Mouse (Mus musculus): ENCODE data around the gene Nckap1. TPM values are rescaled to one million over a fixed set of nuclear protein-coding genes. Genes with fewer than 3 reads are reported as not detected.

The Nckap1 gene
- polyA plus RNA-seq, 1 experiment from 2014 or later = 71.4 TPM

DNA sequence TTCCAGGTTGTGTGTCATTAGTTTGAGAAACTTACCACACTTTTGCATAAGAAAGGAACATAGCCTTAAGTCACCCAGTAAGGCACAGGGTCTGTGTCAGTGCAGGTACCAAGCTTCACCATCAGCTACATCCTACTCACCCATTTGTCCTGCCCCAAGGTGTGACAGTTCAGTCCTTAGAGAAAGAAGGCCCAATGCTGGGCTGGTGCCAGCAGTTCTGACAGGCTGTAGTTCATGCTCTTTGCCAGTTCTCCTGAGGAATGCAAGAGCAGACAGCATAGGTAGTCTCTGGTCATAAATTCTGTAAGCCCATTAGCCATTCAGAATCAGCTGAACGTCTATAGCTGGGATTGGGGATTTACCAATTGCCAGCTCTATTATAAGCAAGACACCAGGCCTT is 105.3 kb downstream of the Nckap1 start:
- WGBS = 39% methylated on average over 1 of the region's 1 CpGs
- no peaks in the 10 kb centered on the region for H3K4me1 ChIP-seq (ENCODE audit: control insufficient read depth, insufficient read depth, low read length)
- H3K9ac ChIP-seq (ENCODE audit: low read depth, low read length) = no peak overlapping the region
- no peak overlapping the region for H3K4me3 ChIP-seq (ENCODE audit: low read length)
- no peak overlapping the region for H3K4me2 ChIP-seq (replicated peaks; ENCODE audit: low read depth, low read length)
- ATAC-seq (ENCODE audit: low FRiP score, low TSS enrichment) = no peak
- no peaks in the 10 kb centered on the region for H3K36me3 ChIP-seq (ENCODE audit: control insufficient read depth, insufficient read depth, low read length)
- no peak overlapping the region for H3K27ac ChIP-seq (ENCODE audit: low read depth, low read length)
- H3K9me3 ChIP-seq (ENCODE audit: control insufficient read depth, low read length) = no peaks in the 10 kb centered on the region
- no peaks in the 10 kb centered on the region for H3K27me3 ChIP-seq (ENCODE audit: control insufficient read depth, insufficient read depth, low read length)

DNA sequence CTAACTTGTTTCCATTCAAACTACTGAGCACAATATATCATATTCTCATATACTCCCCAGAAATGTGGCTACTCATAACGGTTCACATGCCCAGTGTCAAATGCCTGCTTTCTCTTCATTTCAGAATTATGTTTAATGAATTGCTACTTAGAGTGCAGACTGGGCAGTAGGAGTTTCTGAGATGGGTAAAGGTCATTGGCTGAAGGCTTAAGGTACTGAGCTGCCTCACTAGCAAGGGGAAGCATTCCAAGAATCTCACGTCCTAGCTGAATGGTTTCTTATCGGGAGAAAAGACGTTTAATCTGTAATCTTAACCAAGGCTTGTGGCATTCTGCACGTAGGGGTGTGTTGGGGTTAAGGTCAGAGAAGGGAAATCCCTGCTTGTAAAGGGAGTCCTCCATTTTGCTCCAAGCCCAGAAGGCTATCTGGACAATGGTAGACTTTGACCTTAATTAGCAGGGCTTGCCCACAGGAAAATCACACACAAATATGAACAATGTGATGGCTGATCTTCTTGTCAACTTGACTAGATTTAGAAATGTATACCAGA is 106.9 kb downstream of the Nckap1 start:
- H3K9ac ChIP-seq (ENCODE audit: low read depth, low read length) = no peak overlapping the region
- no peak for ATAC-seq (ENCODE audit: low FRiP score, low TSS enrichment)
- H3K36me3 ChIP-seq (ENCODE audit: control insufficient read depth, insufficient read depth, low read length) = no peaks in the 10 kb centered on the region
- H3K27ac ChIP-seq (ENCODE audit: low read depth, low read length) = no peak overlapping the region
- no peaks in the 10 kb centered on the region for H3K4me1 ChIP-seq (ENCODE audit: control insufficient read depth, insufficient read depth, low read length)
- H3K4me3 ChIP-seq (ENCODE audit: low read length) = no peak overlapping the region
- 63% methylated on average over 5 of the region's 5 CpGs for WGBS
- H3K9me3 ChIP-seq (ENCODE audit: control insufficient read depth, low read length) = no peaks in the 10 kb centered on the region
- no peaks in the 10 kb centered on the region for H3K27me3 ChIP-seq (ENCODE audit: control insufficient read depth, insufficient read depth, low read length)
- no peak overlapping the region for H3K4me2 ChIP-seq (replicated peaks; ENCODE audit: low read depth, low read length)

DNA sequence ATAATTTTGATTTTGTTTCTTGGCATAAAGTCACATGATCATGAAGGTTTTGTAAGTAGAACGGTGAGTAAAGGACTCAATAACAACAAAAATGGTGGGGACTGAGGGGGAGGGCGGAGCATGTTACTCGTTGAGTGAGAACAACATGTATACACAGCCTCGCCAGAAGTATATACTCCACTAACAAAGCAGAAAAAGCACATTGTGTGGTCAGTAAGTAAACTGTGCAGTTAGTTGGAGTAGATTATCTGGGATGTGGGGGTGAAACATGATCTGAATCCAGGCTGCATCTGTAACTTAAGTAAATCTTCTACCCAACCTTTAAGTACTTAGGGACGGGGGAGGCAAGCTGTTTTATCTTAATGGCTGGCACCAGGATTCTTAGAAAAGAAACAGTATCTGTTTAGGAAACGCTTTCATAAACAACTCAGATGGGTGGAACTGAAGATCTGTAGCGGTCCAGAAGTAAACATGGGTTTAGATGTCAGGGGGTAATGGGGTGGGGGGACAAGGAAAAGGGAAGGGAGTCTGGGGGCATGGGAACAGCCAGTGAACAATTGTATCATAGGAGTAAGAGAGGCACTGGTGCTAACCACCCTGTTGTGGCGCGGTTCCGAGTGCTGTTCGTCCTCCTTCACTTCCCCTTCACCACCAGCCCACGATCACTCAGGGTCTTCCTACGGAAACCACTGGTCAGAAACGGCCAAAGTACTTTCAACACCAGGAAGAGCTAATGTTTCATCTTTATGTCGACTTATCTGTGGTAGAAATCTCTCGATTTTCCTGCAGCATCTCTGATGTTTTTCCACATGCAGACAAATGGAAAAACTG is 115.0 kb downstream of the Nckap1 start:
- ATAC-seq (ENCODE audit: low FRiP score, low TSS enrichment) = peak; percentile 64
- H3K9ac ChIP-seq (ENCODE audit: low read depth, low read length) = no peak overlapping the region
- no peaks in the 10 kb centered on the region for H3K9me3 ChIP-seq (ENCODE audit: control insufficient read depth, low read length)
- peaks cover 5% of the 10 kb centered on the region; the same call in 1 of the 2 replicates for H3K4me1 ChIP-seq (ENCODE audit: control insufficient read depth, insufficient read depth, low read length)
- no peak overlapping the region for H3K4me3 ChIP-seq (ENCODE audit: low read length)
- H3K27ac ChIP-seq (ENCODE audit: low read depth, low read length) = peak overlapping the region; percentile 51; the same call in 1 of the 2 replicates
- H3K27me3 ChIP-seq (ENCODE audit: control insufficient read depth, insufficient read depth, low read length) = no peaks in the 10 kb centered on the region
- no peaks in the 10 kb centered on the region for H3K36me3 ChIP-seq (ENCODE audit: control insufficient read depth, insufficient read depth, low read length)
- WGBS = 28% methylated on average over 16 of the region's 16 CpGs
- no peak overlapping the region; the same call in 1 of the 2 replicates for H3K4me2 ChIP-seq (replicated peaks; ENCODE audit: low read depth, low read length)

DNA sequence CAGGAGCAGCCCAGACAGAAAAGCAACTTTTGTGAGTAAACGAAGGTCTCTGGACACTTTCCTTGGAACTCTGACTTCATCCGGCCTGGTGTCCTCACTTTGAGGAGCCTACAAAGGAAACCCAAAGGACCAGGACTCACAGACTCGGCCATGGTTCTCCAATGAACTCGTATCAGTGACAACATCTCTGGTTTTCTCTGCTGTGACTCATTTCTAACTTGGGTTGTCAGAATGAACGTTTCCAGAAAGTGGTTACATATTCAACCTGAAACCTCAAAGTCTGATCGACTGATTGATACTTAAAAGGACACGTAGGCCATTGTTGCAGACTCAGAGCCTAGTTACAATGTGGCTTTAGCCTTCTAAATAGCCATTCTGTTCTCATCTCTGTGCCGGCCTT is 119.4 kb downstream of the Nckap1 start:
- H3K4me2 ChIP-seq (replicated peaks; ENCODE audit: low read depth, low read length) = no peak overlapping the region
- no peaks in the 10 kb centered on the region for H3K36me3 ChIP-seq (ENCODE audit: control insufficient read depth, insufficient read depth, low read length)
- H3K9me3 ChIP-seq (ENCODE audit: control insufficient read depth, low read length) = no peaks in the 10 kb centered on the region
- no peak overlapping the region for H3K27ac ChIP-seq (ENCODE audit: low read depth, low read length)
- ATAC-seq (ENCODE audit: low FRiP score, low TSS enrichment) = no peak
- H3K9ac ChIP-seq (ENCODE audit: low read depth, low read length) = no peak overlapping the region
- H3K27me3 ChIP-seq (ENCODE audit: control insufficient read depth, insufficient read depth, low read length) = no peaks in the 10 kb centered on the region
- WGBS = 81% methylated on average over 8 of the region's 8 CpGs
- peaks cover under 1% of the 10 kb centered on the region; the same call in 1 of the 2 replicates for H3K4me1 ChIP-seq (ENCODE audit: control insufficient read depth, insufficient read depth, low read length)
- no peak overlapping the region for H3K4me3 ChIP-seq (ENCODE audit: low read length)

MicroRNAs within 50 kb of the gene (microRNA counts, 519-probe panel; counts per million panel counts)
- not detected for microRNA mmu-miR-684

Small RNA genes within 50 kb of the gene (microRNA-seq; reads per million reads assigned to microRNA genes)
- gene Mir684-1 = not detected

Other genes with a start within 250 kb of the Nckap1 start
- 11.4 and 21.9 TPM in 2 replicates for gene Frzb, start 133.8 kb downstream of the Nckap1 start, polyA plus RNA-seq (2014; fragmentation: Nextera tagmentation; extraction: Ambion mirVana)
- gene Dusp19, start 35.7 kb upstream of the Nckap1 start, polyA plus RNA-seq (2014; fragmentation: Nextera tagmentation; extraction: Ambion mirVana) = 17.1 and 20.5 TPM in 2 replicates
- gene Nup35, start 35.9 kb upstream of the Nckap1 start, polyA plus RNA-seq (2014; fragmentation: Nextera tagmentation; extraction: Ambion mirVana) = 52.9 and 61.7 TPM in 2 replicates

Data from kidney, embryonic 14.5 days (tissue).